Mouse (Mus musculus): ENCODE measurements around the gene Fsd2.
A peak's percentile ranks its signal among the peaks of the same experiment; 100 is the strongest.

Gene Fsd2

GRCm38 (mm10) chr7:81571941-81572441 is 5.2 kb upstream of the Fsd2 start:
- peak; percentile 37 for DNase-seq (ENCODE audit: low spot score)

- peak; percentile 88 for DNase-seq (ENCODE audit: low spot score)
These were observed 4.6 kb upstream of the Fsd2 start, which contains the start of gene Whamm for GRCm38 (mm10) chr7:81571108-81571940. Whamm (plus strand) TSS chr7:81571266.

GRCm38 (mm10) chr7:81570752-81571107 is 4.0 kb upstream of the Fsd2 start:
- DNase-seq (ENCODE audit: low spot score), result no peak

GRCm38 (mm10) chr7:81570271-81570670 is 3.5 kb upstream of the Fsd2 start:
- DNase-seq (ENCODE audit: low spot score), result peak; percentile 12

GRCm38 (mm10) chr7:81569851-81570250 is 3.1 kb upstream of the Fsd2 start:
- no peak for DNase-seq (ENCODE audit: low spot score)

- peak; percentile 16 for DNase-seq (ENCODE audit: low spot score)
These were observed 652 bp upstream of the Fsd2 start for GRCm38 (mm10) chr7:81567396-81567795.

- DNase-seq (ENCODE audit: low spot score), result peak; percentile 15
These were observed 412 bp downstream of the Fsd2 start for GRCm38 (mm10) chr7:81566332-81566731.

- peak; percentile 19 for DNase-seq (ENCODE audit: low spot score)
These were observed 1.2 kb downstream of the Fsd2 start for GRCm38 (mm10) chr7:81565381-81566055.

- peak; percentile 35 for DNase-seq (ENCODE audit: low spot score)
These were observed 2.0 kb downstream of the Fsd2 start for GRCm38 (mm10) chr7:81564766-81565165.

GRCm38 (mm10) chr7:81563506-81564015 is 3.2 kb downstream of the Fsd2 start:
- peak; percentile 22 for DNase-seq (ENCODE audit: low spot score)

GRCm38 (mm10) chr7:81561211-81561610 is 5.5 kb downstream of the Fsd2 start:
- peak; percentile 28 for DNase-seq (ENCODE audit: low spot score)

- DNase-seq (ENCODE audit: low spot score), result peak; percentile 15
These were observed 6.4 kb downstream of the Fsd2 start for GRCm38 (mm10) chr7:81560101-81561049.

- peak; percentile 31 for DNase-seq (ENCODE audit: low spot score)
These were observed 7.3 kb downstream of the Fsd2 start for GRCm38 (mm10) chr7:81559231-81559980.

GRCm38 (mm10) chr7:81557985-81558360 is 8.8 kb downstream of the Fsd2 start:
- peak; percentile 10 for DNase-seq (ENCODE audit: low spot score)

- peak; percentile 33 for DNase-seq (ENCODE audit: low spot score)
These were observed 9.3 kb downstream of the Fsd2 start for GRCm38 (mm10) chr7:81557252-81557984.

GRCm38 (mm10) chr7:81556839-81557238 is 9.9 kb downstream of the Fsd2 start:
- DNase-seq (ENCODE audit: low spot score), result no peak

- no peak for DNase-seq (ENCODE audit: low spot score)
These were observed 12.4 kb downstream of the Fsd2 start for GRCm38 (mm10) chr7:81554369-81554768.

GRCm38 (mm10) chr7:81553589-81553988 is 13.2 kb downstream of the Fsd2 start:
- no peak for DNase-seq (ENCODE audit: low spot score)

- no peak for DNase-seq (ENCODE audit: low spot score)
These were observed 17.9 kb downstream of the Fsd2 start for GRCm38 (mm10) chr7:81548864-81549263.

- DNase-seq (ENCODE audit: low spot score), result no peak
These were observed 23.8 kb downstream of the Fsd2 start for GRCm38 (mm10) chr7:81542934-81543333.

All from testis, postnatal 10 days (tissue).